Mouse (Mus musculus) forebrain, postnatal 0 days (tissue): ENCODE data around the gene Rrh. TPM values are rescaled to one million over a fixed set of nuclear protein-coding genes. Genes with fewer than 3 reads are reported as not detected.

Source experiments
- ATAC-seq: fragments of 200-750 bp; cut with Nextera tagmentation; 2 replicates; pipeline ENCODE4 v1.8.0; 2017; ENCODE audit warnings: mild to moderate bottlenecking, moderate library complexity
- DNase-seq: peaks from one replicate; pipeline ENCODE4 v3.0.0-alpha.2; 2015
- H3K27ac ChIP-seq: fragments of 300-500 bp; sonication (generic); 2 replicates; pipeline ENCODE4 v1.5.1; 2014; ENCODE audit warnings: low read depth, mild to moderate bottlenecking, antibody characterized with exemption, low read length, moderate library complexity, mixed read lengths
- H3K27me3 ChIP-seq: fragments of 300-500 bp; sonication (generic); 2 replicates; pipeline ENCODE4 v1.6.1; 2014; ENCODE audit warnings: mild to moderate bottlenecking, low read length, mixed read lengths; ENCODE audit not compliant: insufficient read depth
- H3K36me3 ChIP-seq: fragments of 300-500 bp; sonication (generic); 2 replicates; pipeline ENCODE4 v1.6.1; 2014; ENCODE audit warnings: mild to moderate bottlenecking, moderate library complexity; ENCODE audit not compliant: insufficient read depth
- H3K4me1 ChIP-seq: fragments of 300-500 bp; sonication (generic); 2 replicates; pipeline ENCODE4 v1.6.1; 2014; ENCODE audit warnings: antibody characterized with exemption; ENCODE audit not compliant: insufficient read depth
- H3K4me2 ChIP-seq: fragments of 300-500 bp; sonication (generic); 2 replicates; pipeline ENCODE4 v1.6.1; 2014; ENCODE audit warnings: low read depth, mild to moderate bottlenecking, moderate library complexity
- H3K4me3 ChIP-seq: fragments of 300-500 bp; sonication (generic); 2 replicates; pipeline ENCODE4 v1.5.1; 2014; ENCODE audit warnings: low read depth, low read length, mixed read lengths
- H3K9ac ChIP-seq: fragments of 300-500 bp; sonication (generic); 2 replicates; pipeline ENCODE4 v1.6.1; 2014; ENCODE audit warnings: mild to moderate bottlenecking
- H3K9me3 ChIP-seq: fragments of 300-500 bp; sonication (generic); 2 replicates; pipeline ENCODE4 v1.6.1; 2016; ENCODE audit warnings: low read length
- CTCF ChIP-seq: sonication (generic); IDR thresholded peaks from 2 replicates; pipeline ENCODE4 v1.5.1; 2016; ENCODE audit warnings: antibody characterized with exemption, control low read depth, low read depth
- WGBS: fragments of 180-500 bp; shearing (Covaris S2); extraction: QIAGEN DNeasy Blood & Tissue Kit; methylation state at CpG from one replicate; pipeline ENCODE4 v1.1.7; 2014; 5-methylcytosine and 5-hydroxymethylcytosine counted together
- polyA plus RNA-seq: library from polyadenylated mRNA; unstranded; fragments of >200 nt; fragmentation: Nextera tagmentation; extraction: Ambion mirVana; gene quantifications from 2 replicates; pipeline ENCODE4 v1.2.1, GENCODE M21; 2015
- total RNA-seq: library from RNA; depleted of rRNA; stranded (reverse); fragments of >200 nt; gene quantifications from 2 replicates; pipeline ENCODE4 v1.2.3, GENCODE M21; 2014

Rrh gene
- total and polyA plus RNA-seq, 2 experiments from 2014 or later: 0.11 to 2.8 TPM

DNA sequence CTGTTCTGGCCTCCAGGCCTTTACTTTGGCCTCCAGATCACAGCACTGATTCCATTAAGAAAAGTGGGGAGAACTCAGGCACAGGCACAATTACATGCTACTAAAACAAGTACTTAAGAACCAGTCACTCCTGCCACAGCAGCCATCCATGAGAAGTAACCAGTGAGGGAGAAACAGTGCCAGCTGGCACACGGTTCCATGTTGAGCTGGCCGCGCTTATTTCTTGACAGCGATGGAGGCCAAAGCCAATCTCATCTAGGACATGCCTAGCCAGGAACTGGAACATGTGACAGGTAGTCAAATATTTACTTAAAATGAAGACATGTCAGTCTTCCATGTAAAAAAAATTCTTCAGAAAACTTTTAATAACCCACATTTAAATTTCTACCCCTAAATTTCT lies 1.8 kb upstream of the Rrh start:
- H3K36me3 ChIP-seq: peaks cover 31% of the 10 kb centered on the region

DNA sequence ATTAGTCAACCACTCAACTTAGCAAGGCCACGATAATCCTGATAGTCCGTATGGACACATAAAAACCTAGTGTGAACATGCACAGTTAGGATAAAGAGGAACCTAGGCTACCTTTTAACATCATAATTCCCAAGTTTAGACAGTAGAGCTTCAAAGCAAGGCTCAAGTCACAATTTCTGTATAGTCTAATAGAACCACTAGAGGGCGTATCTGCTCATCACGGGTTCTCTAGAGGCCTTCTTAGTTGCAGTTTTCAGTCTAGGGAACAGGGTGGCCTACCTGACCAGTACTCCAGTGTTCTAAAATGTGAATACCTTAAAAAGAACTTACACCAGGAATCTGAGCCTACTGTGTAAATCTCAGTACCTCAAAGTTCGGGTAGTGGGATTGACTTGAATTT lies 906 bp upstream of the Rrh start:
- no peak overlapping the region for H3K9ac ChIP-seq
- no peaks in the 10 kb centered on the region for H3K4me1 ChIP-seq
- H3K4me2 ChIP-seq: no peak overlapping the region
- DNase-seq (peak; percentile 48), ATAC-seq (peak; percentile 69; the same call in 1 of the 2 replicates)
- no peaks in the 10 kb centered on the region for H3K27me3 ChIP-seq
- no peak overlapping the region for H3K4me3 ChIP-seq
- no peaks in the 10 kb centered on the region for H3K9me3 ChIP-seq
- peaks cover 31% of the 10 kb centered on the region for H3K36me3 ChIP-seq
- peak; percentile 74 for TF ChIP-seq CTCF
- H3K27ac ChIP-seq: no peak overlapping the region
- 55% methylated on average over 5 of the region's 5 CpGs for WGBS

More for the DNA sequence above, 1.8 kb upstream of the Rrh start:
- ATAC-seq (no peak), DNase-seq (no peak)
- no peaks in the 10 kb centered on the region for H3K27me3 ChIP-seq
- no peak overlapping the region for H3K9ac ChIP-seq
- TF ChIP-seq CTCF: no peak
- no peak overlapping the region for H3K4me3 ChIP-seq
- H3K27ac ChIP-seq: no peak overlapping the region
- H3K4me2 ChIP-seq: no peak overlapping the region
- no peaks in the 10 kb centered on the region for H3K4me1 ChIP-seq
- no peaks in the 10 kb centered on the region for H3K9me3 ChIP-seq
- 66% methylated on average over 4 of the region's 4 CpGs for WGBS

DNA sequence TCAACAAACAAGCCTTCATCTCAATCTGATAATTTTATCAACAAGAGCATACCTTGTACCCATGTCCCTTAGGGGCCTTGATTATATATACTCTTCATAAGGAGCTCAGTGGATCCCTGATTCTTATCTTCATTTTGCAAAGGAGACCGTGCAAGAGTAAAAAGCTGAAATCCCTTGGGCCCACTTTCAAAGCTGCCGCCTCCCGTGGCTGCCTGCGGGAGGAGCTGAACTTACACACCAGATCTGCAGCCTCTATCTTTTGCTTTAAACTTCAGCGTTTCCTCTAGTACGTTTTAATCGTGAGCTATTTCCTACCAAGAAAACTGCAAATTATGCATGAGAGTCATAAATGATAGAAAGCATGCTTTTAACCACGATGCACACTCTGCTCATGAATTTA lies 651 bp downstream of the Rrh start:
- no peak overlapping the region for H3K27ac ChIP-seq
- TF ChIP-seq CTCF: no peak
- no peak overlapping the region for H3K4me2 ChIP-seq
- ATAC-seq: no peak
- H3K9me3 ChIP-seq: no peaks in the 10 kb centered on the region
- 73% methylated on average over 8 of the region's 8 CpGs for WGBS
- no peak overlapping the region for H3K4me3 ChIP-seq
- H3K27me3 ChIP-seq: no peaks in the 10 kb centered on the region
- no peaks in the 10 kb centered on the region for H3K4me1 ChIP-seq
- DNase-seq: no peak
- H3K36me3 ChIP-seq: peaks cover 31% of the 10 kb centered on the region
- no peak overlapping the region for H3K9ac ChIP-seq

DNA sequence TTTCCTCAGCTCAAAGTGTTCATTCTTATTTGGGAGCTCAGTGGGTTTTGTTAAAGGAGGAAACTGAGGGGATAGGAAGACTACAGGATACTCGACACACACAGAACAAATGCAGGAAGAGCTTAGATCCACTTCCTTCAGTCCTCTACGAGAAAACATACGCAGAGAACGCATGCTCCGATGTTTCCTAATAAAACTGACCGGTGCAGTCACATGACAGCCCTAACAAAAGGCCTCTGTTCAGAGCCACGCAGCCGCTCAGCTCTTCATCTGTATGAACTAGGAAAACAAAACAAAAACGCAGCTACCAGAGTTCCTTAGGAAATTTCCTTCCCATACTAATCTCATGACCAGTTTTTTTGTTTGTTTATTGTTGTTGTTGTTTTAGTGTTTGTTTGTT lies 1.5 kb downstream of the Rrh start:
- H3K9me3 ChIP-seq: no peaks in the 10 kb centered on the region
- H3K4me1 ChIP-seq: no peaks in the 10 kb centered on the region
- ATAC-seq (no peak), DNase-seq (no peak)
- no peak overlapping the region for H3K27ac ChIP-seq
- no peak overlapping the region for H3K4me2 ChIP-seq
- no peak overlapping the region for H3K4me3 ChIP-seq
- peaks cover 27% of the 10 kb centered on the region for H3K36me3 ChIP-seq
- WGBS: 58% methylated on average over 9 of the region's 9 CpGs
- TF ChIP-seq CTCF: no peak
- H3K27me3 ChIP-seq: no peaks in the 10 kb centered on the region
- no peak overlapping the region for H3K9ac ChIP-seq

DNA sequence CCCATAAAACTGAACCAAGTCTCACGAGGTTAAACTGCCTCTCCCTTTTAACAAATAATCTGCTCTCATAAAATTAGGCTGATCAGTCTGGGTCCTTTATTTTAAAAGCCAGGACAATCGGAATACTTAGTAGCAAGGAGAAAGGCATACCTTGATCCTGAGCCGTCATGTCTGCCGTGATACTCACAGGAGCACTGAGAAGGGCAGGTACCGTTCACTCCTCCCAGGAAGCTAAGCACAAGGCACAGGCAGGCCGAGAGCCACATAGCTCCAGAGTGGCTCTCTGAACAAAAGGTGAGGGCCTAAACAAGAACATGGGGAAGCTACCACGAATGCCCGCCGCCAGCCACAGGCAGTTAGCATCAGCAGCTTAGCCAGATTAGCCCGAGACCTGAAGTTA lies 18.6 kb downstream of the Rrh start, which contains the start of gene Lrit3:
Lrit3 (minus strand) TSS at position 266 of the 400 bp plus-strand sequence.
- Histone ChIP-seq H3K4me2 (no peak within 1 kb of the TSS), H3K36me3 (no peaks in the 10 kb centered on the region), H3K9ac (no peak within 1 kb of the TSS), H3K4me1 (no peaks in the 10 kb centered on the region), H3K4me3 (no peak within 1 kb of the TSS), H3K27me3 (no peaks in the 10 kb centered on the region), H3K9me3 (no peaks in the 10 kb centered on the region), H3K27ac (no peak within 1 kb of the TSS)
- no peak for ATAC-seq
- WGBS: 78% methylated on average over 10 of the region's 10 CpGs
- no peak for DNase-seq
- no peak for TF ChIP-seq CTCF

DNA sequence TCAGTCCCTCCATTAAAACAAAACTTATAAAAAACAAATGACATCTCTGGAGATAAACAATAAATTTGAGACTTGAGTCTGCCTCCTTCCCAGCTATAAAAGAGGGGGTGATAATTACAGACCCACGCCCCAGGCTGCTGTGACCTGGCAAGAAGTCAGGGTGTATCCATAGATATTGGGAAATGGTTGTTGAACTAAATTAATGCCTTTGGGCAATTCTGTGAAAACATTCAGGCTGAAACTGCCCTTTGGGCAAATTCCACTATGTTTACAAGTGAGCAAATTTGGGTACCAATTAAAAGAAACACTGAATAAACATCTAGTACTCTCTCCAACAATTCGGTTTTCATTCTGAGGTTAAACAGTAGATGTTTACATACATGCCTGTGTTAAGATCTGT lies 23.4 kb downstream of the Rrh start:
- Histone ChIP-seq H3K9ac (no peak overlapping the region), H3K4me1 (no peaks in the 10 kb centered on the region), H3K27ac (no peak overlapping the region), H3K36me3 (no peaks in the 10 kb centered on the region), H3K4me2 (no peak overlapping the region), H3K27me3 (no peaks in the 10 kb centered on the region), H3K9me3 (no peaks in the 10 kb centered on the region), H3K4me3 (no peak overlapping the region)
- ATAC-seq (no peak), DNase-seq (no peak)
- WGBS: 75% methylated on average over 2 of the region's 2 CpGs
- TF ChIP-seq CTCF: no peak

DNA sequence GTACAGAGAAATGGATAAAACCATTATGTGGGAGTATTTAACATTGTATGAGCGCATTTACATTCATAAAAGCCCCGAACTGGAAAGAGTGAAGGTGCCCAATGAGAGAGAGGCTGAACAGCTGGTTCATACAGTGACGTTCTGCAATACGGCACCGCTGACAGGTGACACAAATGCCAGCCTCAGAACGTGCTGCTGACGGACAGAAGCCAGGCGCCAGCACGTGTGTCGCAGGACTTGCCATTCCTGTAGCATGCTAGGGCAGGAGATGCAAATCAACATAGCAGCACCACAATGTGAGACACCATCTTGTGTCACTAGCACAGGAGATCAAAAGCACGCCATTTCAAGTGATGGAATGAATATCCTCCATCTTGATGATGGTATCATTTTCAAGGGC lies 23.8 kb downstream of the Rrh start:
- H3K36me3 ChIP-seq: no peaks in the 10 kb centered on the region
- WGBS: 82% methylated on average over 11 of the region's 11 CpGs
- ATAC-seq: no peak

DNA sequence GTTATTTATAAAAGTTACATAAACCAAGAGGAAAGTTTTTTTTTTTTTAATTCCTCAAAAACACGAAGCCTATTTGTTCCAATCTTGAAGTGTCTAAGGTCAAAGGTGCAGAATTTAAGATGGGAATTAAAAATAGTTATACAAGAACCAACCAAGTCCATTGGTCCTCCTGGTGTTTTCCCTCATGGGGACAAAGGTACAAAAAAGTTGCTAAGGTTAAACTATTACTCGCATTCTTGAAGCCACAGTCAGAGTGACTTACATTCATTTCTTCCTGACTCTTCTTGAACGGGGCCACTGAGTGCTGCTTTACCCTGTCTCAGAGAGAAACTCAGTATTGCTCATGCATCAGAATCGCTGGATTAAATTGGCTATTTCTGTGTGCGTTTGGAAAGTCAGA lies 25.0 kb downstream of the Rrh start:
- no peaks in the 10 kb centered on the region for H3K9me3 ChIP-seq
- no peak overlapping the region for H3K27ac ChIP-seq
- no peaks in the 10 kb centered on the region for H3K27me3 ChIP-seq
- 84% methylated on average over 5 of the region's 5 CpGs for WGBS
- TF ChIP-seq CTCF: no peak
- H3K4me2 ChIP-seq: no peak overlapping the region
- no peaks in the 10 kb centered on the region for H3K36me3 ChIP-seq
- ATAC-seq: no peak
- no peak overlapping the region for H3K4me3 ChIP-seq
- H3K9ac ChIP-seq: no peak overlapping the region
- no peaks in the 10 kb centered on the region for H3K4me1 ChIP-seq
- DNase-seq: no peak

More for the DNA sequence above, 23.8 kb downstream of the Rrh start:
- Histone ChIP-seq H3K27me3 (no peaks in the 10 kb centered on the region), H3K9ac (no peak overlapping the region), H3K9me3 (no peaks in the 10 kb centered on the region), H3K4me2 (no peak overlapping the region), H3K4me3 (no peak overlapping the region), H3K4me1 (no peaks in the 10 kb centered on the region), H3K27ac (no peak overlapping the region)
- no peak for TF ChIP-seq CTCF
- DNase-seq: no peak
